Mouse (Mus musculus) adrenal gland, postnatal 36 days (tissue): ENCODE measurements around the gene Stoml3. TPM values are rescaled to one million over a fixed set of nuclear protein-coding genes. Genes with fewer than 3 reads are reported as not detected.

Source experiments
- DNase-seq, 2 experiments: peaks; one replicate each; pipeline ENCODE4 v3.0.0; 2021; ENCODE audit warnings: mixed read lengths in 1 of 2
- total RNA-seq, 2 experiments: library from RNA; stranded (reverse); gene quantifications; 2 replicates each; pipeline ENCODE4 v1.2.3; 2021

Gene Stoml3
- total RNA-seq, 2 experiments from 2014 or later: not detected

DNA sequence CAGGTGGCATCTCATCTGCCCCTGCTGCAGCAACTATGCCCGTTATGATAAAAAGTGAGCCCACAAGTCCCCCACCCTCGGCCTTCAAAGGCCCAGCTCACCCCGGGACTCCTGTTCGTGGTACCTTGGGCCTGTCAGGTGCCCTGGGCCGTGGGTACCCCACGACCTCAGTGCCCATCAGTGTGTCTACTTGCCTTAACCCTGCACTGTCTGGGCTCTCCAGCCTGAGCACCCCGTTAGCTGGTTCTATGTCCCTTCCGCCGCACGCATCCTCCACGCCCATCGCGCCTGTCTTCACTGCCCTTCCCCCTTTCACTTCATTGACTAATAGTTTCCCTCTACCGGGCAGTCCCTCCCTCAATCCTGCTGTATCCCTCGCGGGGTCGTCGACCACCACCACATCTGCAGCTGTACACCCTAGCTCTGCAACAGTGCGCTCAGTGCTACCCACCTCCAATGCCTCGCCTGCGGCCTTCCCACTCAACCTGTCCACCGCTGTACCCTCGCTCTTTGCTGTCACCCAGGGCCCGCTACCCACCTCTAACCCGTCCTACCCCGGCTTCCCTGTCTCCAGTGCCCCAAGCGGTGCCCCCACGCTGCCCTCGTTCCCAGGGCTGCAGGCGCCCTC, 9.9 kb upstream of the Stoml3 start:
- DNase-seq: no peak

DNA sequence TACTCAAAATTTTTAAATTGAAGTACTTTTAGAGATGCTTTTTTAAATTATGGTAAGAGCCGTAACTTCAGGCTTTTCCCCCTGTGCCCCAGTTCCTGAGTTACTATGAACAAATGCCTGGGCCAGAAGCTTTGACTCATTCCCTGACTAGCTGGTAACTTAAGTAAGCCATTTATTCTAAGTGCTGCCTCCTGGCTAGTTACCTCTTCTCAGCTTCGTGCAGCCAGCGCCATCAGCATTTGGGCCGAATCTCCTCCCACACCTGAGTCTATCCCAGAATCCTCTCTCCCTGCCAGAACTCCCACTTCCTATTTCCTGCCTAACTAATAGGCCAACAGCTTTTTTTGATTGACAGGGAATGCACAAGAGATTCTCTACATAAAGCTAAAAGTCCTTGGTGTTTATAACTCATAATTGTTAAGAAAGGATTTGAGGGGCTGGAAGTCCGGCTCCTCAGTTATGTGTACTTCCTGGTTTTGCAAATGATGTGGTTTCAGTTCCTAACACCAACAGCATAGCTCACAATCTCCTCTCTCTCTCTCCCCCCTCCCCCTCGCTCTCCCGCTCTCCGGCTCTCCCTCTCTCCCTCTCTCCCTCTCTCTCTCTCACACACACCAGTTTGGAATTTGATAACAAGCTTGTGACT, 4.9 kb upstream of the Stoml3 start:
- no peak for DNase-seq

DNA sequence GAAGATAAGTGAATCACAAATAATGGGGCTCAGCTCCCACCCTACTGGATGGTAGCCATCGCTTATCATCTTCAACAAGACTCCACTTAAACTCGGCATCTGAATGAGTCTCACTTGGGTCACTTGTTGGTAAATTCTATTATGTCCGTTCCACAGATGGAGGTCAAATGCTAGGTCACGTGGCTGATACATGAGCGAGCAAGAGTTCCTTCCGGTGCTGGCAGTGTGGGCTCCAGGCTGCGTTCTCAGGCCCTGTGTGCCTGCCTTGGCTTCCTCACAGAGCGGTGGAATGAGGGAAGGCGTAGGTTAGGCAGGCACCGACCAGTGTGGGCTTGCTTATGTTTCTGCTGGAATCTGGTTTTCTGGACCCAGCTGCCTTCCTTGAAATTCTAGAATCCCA, 1.9 kb upstream of the Stoml3 start:
- DNase-seq: no peak

DNA sequence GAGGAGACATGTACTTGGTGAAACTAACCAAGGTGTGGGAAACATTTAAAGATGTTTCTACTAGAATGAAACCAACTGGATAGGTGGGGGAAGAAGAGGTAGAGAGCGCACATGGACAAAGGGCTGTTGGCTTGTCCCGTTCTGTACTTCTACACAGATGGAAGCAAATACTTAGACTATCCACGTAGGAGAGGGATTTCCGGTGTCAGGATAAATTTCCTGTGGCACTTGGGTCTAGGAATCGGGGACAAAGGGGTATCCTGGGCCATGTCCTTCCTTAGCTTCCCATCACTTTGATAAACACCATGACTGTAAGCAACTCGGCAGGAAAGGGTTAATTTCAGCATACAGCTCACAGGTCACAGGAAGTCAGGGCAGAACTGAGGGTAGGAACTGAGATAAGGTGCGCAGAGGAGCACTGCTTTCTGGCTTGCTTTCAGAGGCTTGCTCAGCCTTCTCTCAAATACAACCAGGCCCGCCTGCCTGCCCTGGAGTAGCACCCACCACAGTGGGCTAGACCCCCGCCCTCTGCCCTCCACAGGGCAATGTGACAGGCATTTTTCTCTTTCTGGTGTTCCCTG, 1.4 kb upstream of the Stoml3 start:
- DNase-seq: no peak

DNA sequence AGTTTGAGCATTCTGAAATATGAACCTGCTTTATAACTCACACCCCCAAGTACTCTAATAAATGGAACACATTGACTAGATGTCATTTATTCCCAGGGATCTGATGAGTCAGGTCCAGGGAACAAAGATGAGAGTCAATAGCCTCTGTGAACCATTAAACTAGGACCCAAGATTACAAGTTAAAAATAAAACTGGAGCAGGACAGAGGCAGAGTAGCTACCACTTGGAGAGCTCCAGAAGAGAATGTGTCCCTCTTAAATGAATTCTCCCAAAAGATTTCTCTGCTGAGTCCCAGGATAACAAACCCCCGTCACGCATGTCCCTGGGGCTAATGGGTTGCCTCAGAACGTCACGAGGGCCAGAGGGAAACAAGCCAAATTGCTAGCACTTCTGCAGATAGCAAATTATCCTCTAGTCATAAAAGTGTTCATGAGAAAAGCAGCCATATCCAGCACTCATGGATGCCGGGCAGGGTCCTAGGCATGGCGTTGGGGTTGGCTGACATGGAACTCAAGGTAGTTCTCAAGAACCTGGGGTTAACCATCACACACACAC, 10.0 kb downstream of the Stoml3 start:
- no peak for DNase-seq

DNA sequence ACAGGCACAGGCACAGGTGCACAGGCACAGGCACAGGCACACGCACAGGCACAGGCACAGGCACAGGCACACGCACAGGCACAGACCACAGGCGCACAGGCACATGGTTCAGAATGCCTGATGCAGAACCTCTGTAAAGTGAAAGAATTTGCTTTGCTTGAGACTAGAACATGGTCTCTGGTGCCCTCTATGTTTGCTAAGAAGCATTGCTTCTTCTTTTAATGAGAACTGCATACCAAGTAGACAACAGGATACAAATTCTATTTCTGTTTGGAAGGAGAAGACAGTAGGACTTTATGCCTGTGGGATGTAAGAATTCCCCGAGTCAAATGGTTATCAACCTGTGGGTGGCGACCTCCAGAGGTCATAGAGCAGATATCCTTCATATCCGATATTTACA, 14.0 kb downstream of the Stoml3 start:
- DNase-seq: no peak

DNA sequence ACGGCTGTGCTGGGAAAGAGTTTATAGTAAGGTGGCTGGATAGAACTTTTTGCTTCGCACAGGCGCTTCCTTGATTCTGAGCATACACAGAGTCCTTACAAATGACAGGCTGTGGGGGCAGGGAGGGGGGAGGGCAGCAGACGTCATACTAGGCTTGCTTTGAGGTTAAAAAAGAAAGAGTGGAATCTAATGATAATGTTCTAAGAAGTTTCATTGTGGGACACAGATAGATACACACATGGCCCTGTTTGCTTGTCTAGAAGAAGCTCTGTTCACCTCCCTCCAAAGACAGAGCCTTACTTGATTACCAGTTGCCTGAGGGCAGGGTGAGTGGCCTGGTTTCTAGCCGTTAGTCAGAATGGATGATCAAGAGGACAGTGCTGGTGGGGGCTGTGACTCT, 24.6 kb downstream of the Stoml3 start:
- DNase-seq: no peak

DNA sequence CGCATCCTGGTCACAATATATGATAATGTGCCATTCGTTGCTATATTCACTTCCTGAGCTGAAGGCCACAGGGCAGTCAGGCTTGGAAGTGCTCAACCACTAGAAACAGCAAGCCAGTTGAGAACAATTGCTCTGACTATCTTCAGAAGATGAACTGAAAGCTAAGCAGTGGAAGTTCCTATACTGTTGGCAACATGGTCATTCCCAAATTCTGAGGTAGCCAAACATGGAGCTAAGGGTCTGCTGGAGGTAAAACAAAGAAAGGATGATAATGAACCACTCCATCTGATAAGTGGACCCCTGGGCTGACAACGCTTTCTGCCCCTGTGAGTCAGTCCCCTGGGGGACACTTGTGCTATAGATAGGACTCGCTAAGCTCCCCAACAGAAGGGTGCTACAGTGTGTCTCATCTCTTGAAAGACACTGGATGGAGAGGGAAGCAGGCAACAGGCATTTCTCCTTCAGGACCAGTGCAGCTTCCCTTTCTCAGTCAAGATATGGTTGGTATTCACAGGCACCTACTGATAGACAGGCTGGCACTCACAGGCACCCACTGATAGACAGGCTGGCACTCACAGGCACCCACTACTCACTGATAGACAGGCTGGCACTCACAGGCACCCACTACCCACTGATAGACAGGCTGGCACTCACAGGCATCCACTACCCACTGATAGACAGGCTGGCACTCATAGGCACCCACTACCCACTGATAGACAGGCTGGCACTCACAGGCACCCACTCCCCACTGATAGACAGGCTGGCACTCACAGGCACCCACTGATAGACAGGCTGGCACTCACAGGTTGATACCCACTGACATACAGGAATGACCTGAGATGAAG, 26.0 kb downstream of the Stoml3 start:
- DNase-seq: no peak

DNA sequence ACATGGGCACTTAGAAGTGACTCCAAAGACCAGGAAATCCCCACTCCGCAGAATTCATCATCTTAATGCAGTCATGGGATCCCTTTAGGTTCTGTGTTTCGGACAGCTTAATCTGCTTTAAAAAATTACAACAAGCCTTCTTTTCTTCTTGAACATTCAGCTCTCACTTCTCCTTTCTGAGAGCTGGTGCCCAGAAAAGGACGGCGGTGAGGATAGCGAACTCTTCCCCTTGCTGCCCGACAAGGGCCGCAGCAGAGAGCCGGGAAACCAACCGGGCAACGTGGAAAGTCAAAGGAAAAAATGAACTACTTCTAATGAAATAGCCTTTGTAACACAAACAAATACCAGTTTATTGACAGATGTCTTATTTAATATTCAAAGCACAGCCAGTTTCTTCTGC, 34.3 kb downstream of the Stoml3 start:
- no peak for DNase-seq

DNA sequence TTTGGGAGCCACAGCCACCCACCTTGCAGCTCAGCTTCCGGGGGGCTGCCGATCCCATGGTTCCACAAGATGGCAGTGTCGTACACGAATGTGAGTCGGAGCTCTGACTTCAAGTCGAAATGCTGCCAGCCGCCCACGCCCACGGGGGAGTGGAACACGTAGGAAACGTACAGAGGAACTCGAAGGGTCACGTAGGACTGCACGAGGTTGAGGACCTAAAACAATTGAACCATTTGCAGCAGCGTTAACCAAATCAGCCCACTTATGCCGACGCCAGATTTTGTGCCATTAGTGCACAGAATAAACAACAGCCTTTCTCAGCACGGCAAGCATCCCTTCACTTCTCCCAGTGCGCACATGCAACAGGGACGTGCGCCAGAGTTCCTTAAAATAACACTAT, 37.3 kb downstream of the Stoml3 start:
- peak; percentile 60 to 75 for DNase-seq

DNA sequence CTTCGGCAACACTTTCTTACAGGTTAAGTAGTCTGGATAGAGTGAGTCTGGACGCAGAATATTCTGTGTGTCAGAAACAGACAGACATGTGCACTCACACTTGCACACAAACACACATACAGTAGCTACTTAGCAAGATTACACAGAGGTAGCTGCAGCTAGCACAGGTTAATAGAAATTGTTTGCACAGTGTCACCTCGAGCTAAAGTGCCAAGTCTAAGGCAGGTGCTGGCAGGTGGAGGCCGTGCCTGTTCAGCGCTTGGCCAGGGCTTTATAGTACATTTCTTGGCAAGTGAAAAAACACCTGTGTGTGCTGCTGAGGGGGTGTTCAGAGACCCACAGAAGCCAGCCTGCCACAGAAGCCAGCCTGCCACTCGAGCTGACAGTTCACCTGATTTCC, 41.9 kb downstream of the Stoml3 start:
- DNase-seq: no peak

DNA sequence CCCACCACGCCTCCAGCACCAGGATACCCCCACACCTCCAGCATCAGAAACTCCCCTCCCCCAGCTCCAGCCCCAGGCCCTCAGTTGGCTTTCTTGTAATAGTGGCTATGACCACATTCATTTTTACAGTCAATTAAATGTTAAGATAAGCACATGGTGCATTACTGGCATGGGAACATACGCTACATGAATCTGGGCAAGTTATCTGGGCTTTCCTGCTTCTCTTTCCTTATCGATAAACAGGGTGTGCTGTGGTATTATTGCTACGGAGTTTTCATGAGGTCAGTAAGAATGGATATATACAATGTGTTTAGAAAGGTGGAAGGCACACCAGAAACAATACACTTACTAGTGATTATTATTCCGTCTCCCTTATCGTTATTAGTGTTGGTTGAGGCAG, 43.6 kb downstream of the Stoml3 start:
- DNase-seq: no peak

DNA sequence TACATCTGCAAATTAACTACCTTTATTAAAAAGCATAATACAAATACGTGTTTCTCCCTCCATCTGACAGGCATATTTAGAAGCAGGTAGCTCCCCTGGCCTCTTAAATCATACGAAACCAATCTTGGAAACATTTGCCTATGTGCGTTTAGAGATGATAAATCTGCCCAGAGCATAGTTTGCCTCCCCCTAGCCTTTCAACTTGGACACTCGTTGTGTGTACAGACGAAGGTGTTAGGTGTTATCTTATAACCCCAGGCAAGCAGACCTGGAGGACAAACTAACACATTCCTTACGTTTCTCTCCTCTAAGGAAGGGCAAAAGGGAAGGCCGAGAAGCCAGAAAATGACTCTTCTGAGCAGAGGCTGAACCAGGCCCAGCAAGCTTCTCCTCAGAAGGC, 64.2 kb downstream of the Stoml3 start:
- no peak for DNase-seq

DNA sequence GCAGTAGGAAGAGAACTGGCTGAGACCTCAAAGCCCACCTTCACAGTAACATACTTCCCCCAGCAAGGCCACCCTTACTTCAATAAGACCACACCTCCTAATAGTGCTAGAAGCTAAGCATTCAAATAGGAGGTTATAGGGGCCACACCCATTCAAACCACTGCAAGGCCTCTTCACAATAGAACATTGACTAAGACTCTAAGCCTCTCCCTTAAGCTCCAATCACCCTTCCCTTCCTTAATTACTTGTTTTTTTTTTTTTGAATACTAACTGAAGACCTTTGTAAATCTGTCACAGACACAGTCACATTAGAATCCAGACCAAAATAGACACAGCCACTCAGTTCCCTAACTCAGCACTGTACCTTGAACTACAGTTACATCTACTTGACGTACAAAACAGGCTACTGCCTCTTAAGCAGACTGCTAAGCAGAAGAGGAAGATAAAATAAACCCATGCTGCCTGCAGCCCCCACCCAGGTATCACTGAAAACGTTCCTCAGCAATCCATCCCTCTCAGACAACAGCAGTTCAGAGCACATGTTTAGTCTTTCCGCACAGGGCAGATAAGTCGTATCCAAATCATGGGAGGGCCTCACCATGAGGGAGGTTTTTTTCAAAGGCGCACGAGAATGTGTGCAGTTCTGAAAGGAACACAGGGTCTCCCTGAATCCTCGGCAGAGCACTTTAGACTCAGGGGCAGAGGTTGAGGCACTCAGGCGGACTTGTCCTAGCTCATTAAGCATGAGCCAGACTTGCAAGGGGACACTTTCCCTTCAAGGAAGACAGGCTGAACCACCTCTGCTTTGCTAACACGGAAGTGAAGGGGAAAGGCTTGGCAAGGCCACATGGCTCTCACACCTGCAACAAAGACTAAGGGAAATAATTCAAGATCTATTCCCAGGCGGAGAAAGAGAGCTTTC, 66.8 kb downstream of the Stoml3 start:
- no peak for DNase-seq

DNA sequence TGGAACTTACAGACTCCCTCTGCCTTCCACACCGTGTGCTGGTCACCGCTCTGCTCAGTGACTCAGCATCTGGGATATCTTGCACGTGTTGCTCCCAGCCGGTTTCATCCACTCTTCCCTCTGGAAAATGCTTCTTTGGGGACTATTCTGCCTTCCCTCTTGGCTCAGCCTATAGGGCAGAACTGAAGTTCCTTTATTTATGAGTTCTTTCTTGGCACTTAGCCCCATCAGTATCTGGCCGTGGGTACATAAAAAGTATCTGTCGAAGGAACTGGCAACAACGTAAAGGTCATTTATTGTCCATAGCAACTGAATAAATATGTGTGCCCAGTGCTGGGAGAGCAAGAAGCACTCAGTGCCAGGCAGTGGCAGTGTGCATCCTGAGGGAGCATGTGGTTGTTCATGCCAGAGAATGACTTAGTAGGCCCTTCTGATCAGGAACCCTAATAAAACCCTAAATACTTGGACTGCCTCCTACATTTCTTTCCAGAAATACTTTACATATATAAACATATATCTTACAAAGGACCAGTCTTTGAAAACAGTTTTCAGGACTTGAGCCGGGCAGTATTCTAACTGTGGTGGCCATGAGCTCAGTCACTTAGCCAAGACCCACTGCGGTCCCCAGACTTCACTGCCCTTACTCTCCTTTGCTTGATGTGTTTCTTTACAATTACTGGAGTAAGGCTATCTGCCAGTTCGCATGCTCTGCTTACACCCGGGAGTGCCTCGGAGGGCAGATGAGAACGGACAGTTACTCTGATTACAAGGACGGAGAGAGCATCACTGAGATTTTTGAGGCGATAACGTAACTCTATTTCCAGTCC, 69.1 kb downstream of the Stoml3 start:
- peak; percentile 10 to 12 for DNase-seq

Other genes starting within 250 kb of the Stoml3 start
- gene Nhlrc3, start 25.3 kb upstream of the Stoml3 start, total RNA-seq: 10 to 100 TPM; 11.1 to 11.4 TPM
- gene Proser1, start 25.0 kb upstream of the Stoml3 start, total RNA-seq: 10 to 100 TPM; 17.5 to 18.8 TPM
- gene Frem2, start 168.7 kb downstream of the Stoml3 start, total RNA-seq: under 1 TPM; 0.23 to 0.26 TPM